25 mouse cellular contexts compared by ENCODE assay signal in genomic region chrX:139578649-139579278, GRCm38 (mm10). TPM values are rescaled to one million over a fixed set of nuclear protein-coding genes. Genes with fewer than 3 reads are reported as not detected.
DNase-seq lines count a peak whose midpoint lies in the region; ATAC-seq and TF ChIP-seq lines count a peak whose summit lies in the region.
"Had no signal": no experiment of that assay in that cellular context is flagged by ENCODE, and none has a peak within 500 bp of the region (broad histone marks: within the 10 kb centered on the region; RNA-seq: fewer than 3 reads in every experiment).

No protein-coding gene starts in this region.

- peak overlapping the region; percentile 28 for H3K27ac ChIP-seq in gastrocnemius, adult 2 months
- no peak overlapping the region for H3K27ac ChIP-seq in kidney, embryonic 15.5 days
- H3K27ac ChIP-seq: embryonic facial prominence, embryonic 13.5 days; forebrain, embryonic 10.5 days; forebrain, embryonic 13.5 days; heart, embryonic 15.5 days; hindbrain, embryonic 10.5 days; hindbrain, embryonic 13.5 days had no signal

- intact Hi-C loops in gastrocnemius, adult 2 months (cut with DNase I), result no loop called here

- ATAC-seq in kidney, embryonic 15.5 days (replicated peaks; ENCODE audit: low FRiP score), result peak; percentile 73
- ATAC-seq: CD4-positive, CD25-positive, alpha-beta regulatory T cell, adult 4 months; forebrain, embryonic 13.5 days; forebrain, embryonic 16.5 days; hindbrain, embryonic 16.5 days had no signal

- no peaks in the 10 kb centered on the region for H3K36me3 ChIP-seq in kidney, embryonic 15.5 days
- H3K36me3 ChIP-seq: embryonic facial prominence, embryonic 13.5 days; forebrain, embryonic 10.5 days; heart, embryonic 12.5 days; heart, embryonic 15.5 days; hindbrain, embryonic 10.5 days; hindbrain, embryonic 13.5 days had no signal

- 55% methylated on average over 6 of the region's 6 CpGs for WGBS in kidney, embryonic 15.5 days

- H3K9ac ChIP-seq in kidney, embryonic 15.5 days, result no peak overlapping the region
- H3K9ac ChIP-seq: embryonic facial prominence, embryonic 13.5 days; forebrain, embryonic 13.5 days; heart, embryonic 12.5 days; heart, embryonic 15.5 days; hindbrain, embryonic 13.5 days had no signal

- no peak for TF ChIP-seq CTCF in gastrocnemius, adult 2 months (IDR thresholded peaks at IDR 0.05)

- H3K27me3 ChIP-seq in kidney, embryonic 15.5 days, result peaks cover 7% of the 10 kb centered on the region; the same call in 1 of the 2 replicates
- H3K27me3 ChIP-seq: forebrain, embryonic 13.5 days; heart, embryonic 12.5 days; heart, embryonic 15.5 days had no signal

- H3K9me3 ChIP-seq in kidney, embryonic 15.5 days (replicated peaks), result 0 out of 2 replicates have a peak, but pooled peaks cover 3% of the 10 kb centered on the region
- H3K9me3 ChIP-seq: embryonic facial prominence, embryonic 13.5 days; forebrain, embryonic 10.5 days; forebrain, embryonic 13.5 days; heart, embryonic 12.5 days; heart, embryonic 15.5 days; hindbrain, embryonic 10.5 days; hindbrain, embryonic 13.5 days had no signal

- H3K4me1 ChIP-seq in kidney, embryonic 15.5 days, result no peaks in the 10 kb centered on the region
- H3K4me1 ChIP-seq: embryonic facial prominence, embryonic 13.5 days; forebrain, embryonic 10.5 days; forebrain, embryonic 13.5 days; heart, embryonic 12.5 days; heart, embryonic 15.5 days; hindbrain, embryonic 10.5 days; hindbrain, embryonic 13.5 days had no signal

- no peak for DNase-seq in gastrocnemius, adult 2 months
- no peak for DNase-seq in gastrocnemius, adult 18-20 months (ENCODE audit: low spot score)
- no peak for DNase-seq in kidney, postnatal 14 days
- DNase-seq in adipocyte (ENCODE audit: low spot score), result peak; percentile 58
- DNase-seq in right cerebral cortex, postnatal 14 days, result no peak
- DNase-seq: adrenal gland, postnatal 14 days; cerebellum, adult 11 months; cerebellum, adult 2 months; cerebellum, adult 9-11 months; cerebellum, postnatal 25 days; gastrocnemius, postnatal 25 days; heart, adult 18-20 months; heart, postnatal 10 days; heart, postnatal 36 days had no signal

- H3K4me3 ChIP-seq in gastrocnemius, adult 2 months, result no peak overlapping the region
- H3K4me3 ChIP-seq in kidney, embryonic 15.5 days (replicated peaks), result no peak overlapping the region
- H3K4me3 ChIP-seq: embryonic facial prominence, embryonic 13.5 days; forebrain, embryonic 10.5 days; forebrain, embryonic 13.5 days; heart, embryonic 12.5 days; heart, embryonic 15.5 days; hindbrain, embryonic 10.5 days; hindbrain, embryonic 13.5 days had no signal

- H3K4me2 ChIP-seq in kidney, embryonic 15.5 days, result no peak overlapping the region
- H3K4me2 ChIP-seq: embryonic facial prominence, embryonic 13.5 days; forebrain, embryonic 13.5 days; heart, embryonic 12.5 days; heart, embryonic 15.5 days; hindbrain, embryonic 13.5 days had no signal

RNA-seq across cellular contexts. Expression of gene Rnf128, which starts 15.6 kb away (rescaled TPM):
- total RNA-seq in gastrocnemius, adult 2 months (2021), result 10 to 100 TPM; 14.7 to 26.6 TPM
- 10 to 100 TPM; 19.0 to 23.2 TPM for total RNA-seq in gastrocnemius, adult 18-20 months (2021)
- 35.9 and 38.5 TPM in 2 replicates for polyA plus RNA-seq in kidney, embryonic 15.5 days (2015; fragmentation: Nextera tagmentation; extraction: Ambion mirVana)
